Mouse (Mus musculus) CH12.LX (cell line): ENCODE measurements around the gene Arsa.

Source experiments
- CTCF ChIP-seq, 2 experiments: IDR thresholded peaks in 1 of 2; conservative IDR thresholded peaks in 1 of 2; 2 replicates each; pipeline ENCODE4 v1.5.1; 2011 to 2012; ENCODE audit warnings: low read depth in 2 of 2, low read length in 2 of 2, improper control_type of control experiment in 1 of 2, inconsistent platforms in 1 of 2, mild to moderate bottlenecking in 1 of 2, moderate library complexity in 1 of 2
- MAFK ChIP-seq: IDR thresholded peaks from 2 replicates; pipeline ENCODE4 v1.6.1; 2011; ENCODE audit warnings: low read length, improper control_type of control experiment; ENCODE audit not compliant: insufficient replicate concordance
- POLR2A ChIP-seq: IDR thresholded peaks from 2 replicates; pipeline ENCODE4 v1.6.1; 2011; ENCODE audit warnings: low read depth, mild to moderate bottlenecking, improper control_type of control experiment, low read length

- TF ChIP-seq CTCF (conservative IDR thresholded peaks at IDR 0.05 in 1 of 2, IDR thresholded peaks at IDR 0.05 in 1 of 2; ENCODE audit: low read depth in 2 of 2, low read length in 2 of 2) (no peak), POLR2A (no peak), MAFK (no peak)
Observed at GRCm38 (mm10) chr15:89471476-89471875, 5.7 kb downstream of the Arsa start.
